Mouse (Mus musculus): ENCODE measurements around the gene Atf1. TPM values are rescaled to one million over a fixed set of nuclear protein-coding genes. Genes with fewer than 3 reads are reported as not detected.

Gene Atf1
- total and polyA plus RNA-seq, 3 experiments: 41.8 to 854 (median 183) TPM

DNA sequence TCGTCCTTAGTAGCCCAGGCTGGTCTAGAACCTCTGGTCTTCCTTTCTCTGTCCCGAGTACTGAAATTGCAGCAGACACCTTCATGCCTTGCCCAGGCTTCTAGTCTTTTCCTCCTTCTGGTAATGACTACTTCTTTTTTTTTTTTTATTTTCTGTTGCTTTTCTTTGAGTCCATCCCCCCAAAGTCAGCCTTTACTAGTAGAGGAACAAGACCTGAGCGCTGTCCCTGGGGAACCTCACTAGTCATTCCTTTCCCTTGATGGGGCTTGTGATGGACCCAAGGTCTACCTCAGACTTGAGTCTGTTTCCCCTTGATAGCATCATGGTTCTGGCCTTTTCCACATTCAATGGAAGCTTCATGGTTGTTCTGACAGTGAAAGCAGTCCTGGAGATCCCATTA is 9.6 kb upstream of the Atf1 start:
- Histone ChIP-seq H3K4me1 (ENCODE audit: control insufficient read depth in 1 of 2, insufficient read depth in 2 of 2, low read length in 2 of 2) (no peaks in the 10 kb centered on the region), H3K79me2 (ENCODE audit: control insufficient read depth, insufficient read depth, low read length, poor library complexity) (no peaks in the 10 kb centered on the region), H3K27ac (ENCODE audit: control insufficient read depth, low read depth, low read length) (no peak overlapping the region), H3K9me3 (replicated peaks; ENCODE audit: insufficient read depth, low read length) (no peaks in the 10 kb centered on the region), H3K4me3 (ENCODE audit: control insufficient read depth in 1 of 2, insufficient read depth in 1 of 2, low read depth in 2 of 2, low read length in 2 of 2) (no peak overlapping the region), H3K9ac (ENCODE audit: control insufficient read depth, low read depth, low read length, poor library complexity, severe bottlenecking) (no peak overlapping the region), H3K36me3 (ENCODE audit: control insufficient read depth in 1 of 2, insufficient read depth in 2 of 2, low read length in 2 of 2) (peaks cover 0 to 2% of the 10 kb centered on the region in 2 experiments; a peak in 2 of 4 replicates), H3K27me3 (ENCODE audit: control insufficient read depth in 1 of 2, insufficient read depth in 2 of 2, low read length in 2 of 2) (no peaks in the 10 kb centered on the region)
- DNase-seq (ENCODE audit: low read depth, low spot score): no peak
- no peak for TF ChIP-seq RAD21 (IDR thresholded peaks at IDR 0.05; ENCODE audit: low read depth, low read length)
- no peak for TF ChIP-seq TCF12 (IDR thresholded peaks at IDR 0.05; ENCODE audit: low read depth, low read length)
- no peak for TF ChIP-seq SMC3 (IDR thresholded peaks at IDR 0.05; ENCODE audit: low read depth, low read length)
- TF ChIP-seq BHLHE40 (IDR thresholded peaks at IDR 0.05; ENCODE audit: borderline replicate concordance, low read depth, low read length): no peak

DNA sequence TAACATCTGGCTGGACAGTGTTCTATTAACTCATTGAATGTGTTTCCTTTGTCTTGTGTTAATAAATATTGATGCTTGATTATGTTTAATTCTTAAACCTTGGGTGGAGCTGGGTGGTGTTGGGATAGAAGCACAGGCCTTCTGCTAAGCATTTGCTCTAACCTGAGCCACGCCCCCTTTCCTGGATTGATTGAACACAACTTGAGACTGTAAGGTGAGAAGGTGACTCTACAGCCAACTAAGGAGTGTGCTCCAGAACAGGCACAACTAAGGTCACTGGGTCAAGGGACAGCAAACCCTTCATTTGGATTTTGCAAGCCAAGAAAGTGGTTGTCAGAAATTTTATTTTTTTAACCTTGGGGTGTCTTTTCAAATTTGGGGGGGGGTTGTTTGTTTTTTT is 8.2 kb upstream of the Atf1 start:
- Histone ChIP-seq H3K9me3 (replicated peaks; ENCODE audit: insufficient read depth, low read length) (no peaks in the 10 kb centered on the region), H3K27me3 (ENCODE audit: control insufficient read depth in 1 of 2, insufficient read depth in 2 of 2, low read length in 2 of 2) (no peaks in the 10 kb centered on the region), H3K36me3 (ENCODE audit: control insufficient read depth in 1 of 2, insufficient read depth in 2 of 2, low read length in 2 of 2) (no peaks in the 10 kb centered on the region), H3K9ac (ENCODE audit: control insufficient read depth, low read depth, low read length, poor library complexity, severe bottlenecking) (no peak overlapping the region), H3K4me1 (ENCODE audit: control insufficient read depth in 1 of 2, insufficient read depth in 2 of 2, low read length in 2 of 2) (no peaks in the 10 kb centered on the region), H3K4me3 (ENCODE audit: control insufficient read depth in 1 of 2, insufficient read depth in 1 of 2, low read depth in 2 of 2, low read length in 2 of 2) (no peak overlapping the region), H3K79me2 (ENCODE audit: control insufficient read depth, insufficient read depth, low read length, poor library complexity) (no peaks in the 10 kb centered on the region), H3K27ac (ENCODE audit: control insufficient read depth, low read depth, low read length) (no peak overlapping the region)
- no peak for DNase-seq (ENCODE audit: low read depth, low spot score)
- TF ChIP-seq MXI1 (IDR thresholded peaks at IDR 0.05; ENCODE audit: low read depth, low read length): no peak
- TF ChIP-seq UBTF (IDR thresholded peaks at IDR 0.05; ENCODE audit: borderline replicate concordance, insufficient read depth, low read depth, low read length): no peak
- TF ChIP-seq SMC3 (IDR thresholded peaks at IDR 0.05; ENCODE audit: low read depth, low read length): no peak
- no peak for TF ChIP-seq MAZ (IDR thresholded peaks at IDR 0.05; ENCODE audit: low read depth, low read length)
- no peak for TF ChIP-seq TAL1 (IDR thresholded peaks at IDR 0.05; ENCODE audit: low read length)
- no peak for TF ChIP-seq CHD1 (IDR thresholded peaks at IDR 0.05; ENCODE audit: low read depth, low read length)
- TF ChIP-seq POLR2AphosphoS5 (IDR thresholded peaks at IDR 0.05; ENCODE audit: borderline replicate concordance, low read depth, low read length): no peak
- TF ChIP-seq SIN3A (IDR thresholded peaks at IDR 0.05; ENCODE audit: low read length): no peak
- no peak for TF ChIP-seq ZNF384 (IDR thresholded peaks at IDR 0.05; ENCODE audit: low read depth, low read length)
- TF ChIP-seq E2F4 (IDR thresholded peaks at IDR 0.05; ENCODE audit: borderline replicate concordance, low read depth, low read length): no peak
- TF ChIP-seq MYB (IDR thresholded peaks at IDR 0.05; ENCODE audit: low read depth, low read length): no peak
- no peak for TF ChIP-seq ETS1 (IDR thresholded peaks at IDR 0.05; ENCODE audit: low read depth, low read length)
- no peak for TF ChIP-seq JUND (IDR thresholded peaks at IDR 0.05; ENCODE audit: low read depth, low read length)
- no peak for TF ChIP-seq RAD21 (IDR thresholded peaks at IDR 0.05; ENCODE audit: low read depth, low read length)
- TF ChIP-seq ZMIZ1 (IDR thresholded peaks at IDR 0.05; ENCODE audit: low read depth, low read length): no peak
- TF ChIP-seq EP300 (IDR thresholded peaks at IDR 0.05; ENCODE audit: low read depth in 1 of 2, low read length in 2 of 2): no peak
- no peak for TF ChIP-seq POLR2AphosphoS2 (IDR thresholded peaks at IDR 0.05; ENCODE audit: low read length)
- no peak for TF ChIP-seq MYC (IDR thresholded peaks at IDR 0.05; ENCODE audit: low read depth, low read length)
- TF ChIP-seq TBP (IDR thresholded peaks at IDR 0.05; ENCODE audit: low read depth, low read length): no peak

Data from MEL (cell line).